Mouse (Mus musculus): Measurements from ENCODE around the gene Pgam1. TPM values are rescaled to one million over a fixed set of nuclear protein-coding genes. Genes with fewer than 3 reads are reported as not detected.
"Not testable (repeated sequence)": the region's sequence is repeated elsewhere in the genome, so short reads cannot be mapped to it uniquely, and the experiment has no call there.

Pgam1 gene
- polyA plus RNA-seq, 1 experiment from 2014 or later, result 619 TPM

DNA sequence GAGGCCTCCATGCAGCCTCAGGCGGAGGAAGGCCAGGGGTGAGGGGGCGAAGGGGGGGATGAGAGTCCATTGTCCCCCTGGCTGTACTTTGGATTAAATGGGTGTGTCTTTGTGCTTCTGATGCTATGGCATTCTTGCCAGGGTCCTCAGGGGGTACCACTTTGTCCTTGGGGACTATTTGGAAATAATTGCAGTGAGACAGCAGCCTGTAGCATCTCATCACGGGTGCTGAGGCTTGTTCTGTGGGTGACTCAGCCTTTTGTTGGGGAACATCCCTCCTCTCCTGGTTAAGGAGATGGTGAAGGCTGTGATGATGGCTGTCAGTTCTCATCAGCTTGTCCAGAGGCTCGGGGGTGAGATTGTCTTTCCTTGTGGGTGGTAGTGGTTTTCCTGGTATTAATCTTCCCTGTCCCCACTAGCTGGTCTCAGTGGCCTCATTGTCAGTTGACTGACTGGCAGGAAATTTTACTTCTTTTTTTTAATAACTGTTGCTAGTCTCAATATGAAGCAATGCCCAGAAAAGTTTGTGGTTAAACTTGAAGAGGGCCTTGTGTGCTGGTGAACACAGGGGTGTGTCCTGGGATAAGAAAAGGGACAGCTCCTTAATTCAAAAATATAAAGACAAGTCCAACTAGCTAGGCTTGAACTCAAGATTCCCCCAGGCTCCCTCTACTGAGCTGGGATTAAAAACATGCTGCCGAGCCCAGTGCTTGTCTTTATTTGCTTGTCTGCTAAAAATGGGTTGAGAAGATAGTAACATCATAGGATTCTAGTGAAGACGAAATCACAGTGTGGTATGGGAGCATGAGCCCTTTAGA lies 2.3 kb downstream of the Pgam1 start:
- Histone ChIP-seq H3K4me3 (peak overlapping the region; percentile 87), H3K4me2 (peak overlapping the region; percentile 80), H3K36me3 (peaks cover 26% of the 10 kb centered on the region), H3K9me3 (no peaks in the 10 kb centered on the region), H3K27ac (no peak overlapping the region; the same call in 1 of the 2 replicates), H3K4me1 (peaks cover 22% of the 10 kb centered on the region), H3K9ac (peak overlapping the region; percentile 90), H3K27me3 (no peaks in the 10 kb centered on the region)
- WGBS, result 32% methylated on average over 6 of the region's 6 CpGs
- ATAC-seq (ENCODE audit: borderline replicate concordance, extremely low read depth, low FRiP score, low TSS enrichment), result no peak

- not testable (repeated sequence) for H3K9me3 ChIP-seq; H3K9ac ChIP-seq; ATAC-seq (ENCODE audit: borderline replicate concordance, extremely low read depth, low FRiP score, low TSS enrichment); H3K4me3 ChIP-seq; H3K27ac ChIP-seq; H3K27me3 ChIP-seq
- H3K36me3 ChIP-seq, result peaks cover 32% of the 10 kb centered on the region
- H3K4me2 ChIP-seq, result peak overlapping the region; percentile 80
- H3K4me1 ChIP-seq, result peaks cover 22% of the 10 kb centered on the region
Measured at GRCm38 (mm10) chr19:41914592-41914882, 2.8 kb downstream of the Pgam1 start.

GRCm38 (mm10) chr19:41915294-41915693 lies 3.6 kb downstream of the Pgam1 start:
- Histone ChIP-seq H3K9me3 (no peaks in the 10 kb centered on the region), H3K4me2 (no peak overlapping the region), H3K9ac (no peak overlapping the region), H3K4me1 (peaks cover 22% of the 10 kb centered on the region), H3K36me3 (peaks cover 38% of the 10 kb centered on the region), H3K27me3 (no peaks in the 10 kb centered on the region), H3K27ac (no peak overlapping the region), H3K4me3 (no peak overlapping the region)
- no peak for ATAC-seq (ENCODE audit: borderline replicate concordance, extremely low read depth, low FRiP score, low TSS enrichment)
- 83% methylated on average over 3 of the region's 3 CpGs for WGBS

DNA sequence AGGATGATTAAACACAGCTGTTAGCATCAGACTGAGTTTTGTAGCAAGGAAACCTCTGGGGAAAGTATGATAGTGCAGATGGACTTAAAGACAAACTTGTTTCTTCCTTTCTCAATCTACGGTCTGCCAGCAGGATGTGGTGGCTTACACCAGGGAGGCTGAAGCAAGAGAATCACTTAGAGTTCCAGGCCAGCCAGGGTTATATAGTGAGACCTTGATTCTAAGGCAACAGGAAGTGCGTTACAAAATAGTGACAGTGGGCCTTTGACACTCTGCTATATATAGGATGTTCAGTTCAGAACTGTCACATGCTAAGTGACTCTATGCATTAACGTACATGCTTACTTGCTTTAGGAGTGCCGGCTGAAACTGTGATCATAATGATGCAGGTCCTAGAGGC lies 5.1 kb downstream of the Pgam1 start:
- Histone ChIP-seq H3K27me3 (no peaks in the 10 kb centered on the region), H3K9ac (no peak overlapping the region), H3K4me3 (no peak overlapping the region), H3K9me3 (no peaks in the 10 kb centered on the region), H3K4me1 (peaks cover 19% of the 10 kb centered on the region), H3K27ac (no peak overlapping the region), H3K36me3 (peaks cover 47% of the 10 kb centered on the region), H3K4me2 (no peak overlapping the region)
- ATAC-seq (ENCODE audit: borderline replicate concordance, extremely low read depth, low FRiP score, low TSS enrichment), result no peak
- WGBS, result 81% methylated on average over 4 of the region's 4 CpGs

DNA sequence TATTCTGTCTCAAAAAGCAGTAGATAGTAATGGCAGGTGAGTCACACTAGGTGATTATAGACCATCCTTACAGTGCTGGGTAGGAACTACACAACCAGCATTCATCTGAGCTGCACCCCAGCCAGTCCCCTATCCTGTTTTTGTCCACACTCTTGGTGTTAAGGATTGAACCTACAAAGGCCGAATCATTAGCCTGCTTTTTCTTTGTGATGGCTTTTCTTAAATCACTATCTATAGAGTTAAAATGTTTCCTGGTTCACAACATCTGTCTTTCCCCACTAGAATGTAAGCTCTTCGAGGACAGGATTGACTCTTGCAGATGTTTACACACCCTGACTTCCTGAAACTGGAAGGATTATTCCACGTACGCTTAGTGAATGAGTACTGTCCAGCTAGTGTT lies 7.7 kb downstream of the Pgam1 start:
- H3K9ac ChIP-seq, result no peak overlapping the region
- no peak overlapping the region for H3K27ac ChIP-seq
- no peaks in the 10 kb centered on the region for H3K27me3 ChIP-seq
- H3K4me1 ChIP-seq, result 0 out of 2 replicates have a peak, but pooled peaks cover 3% of the 10 kb centered on the region
- H3K9me3 ChIP-seq, result no peaks in the 10 kb centered on the region
- no peak overlapping the region for H3K4me3 ChIP-seq
- peaks cover 62% of the 10 kb centered on the region for H3K36me3 ChIP-seq
- ATAC-seq (ENCODE audit: borderline replicate concordance, extremely low read depth, low FRiP score, low TSS enrichment), result no peak
- H3K4me2 ChIP-seq, result no peak overlapping the region
- WGBS, result 55% methylated on average over 4 of the region's 4 CpGs

DNA sequence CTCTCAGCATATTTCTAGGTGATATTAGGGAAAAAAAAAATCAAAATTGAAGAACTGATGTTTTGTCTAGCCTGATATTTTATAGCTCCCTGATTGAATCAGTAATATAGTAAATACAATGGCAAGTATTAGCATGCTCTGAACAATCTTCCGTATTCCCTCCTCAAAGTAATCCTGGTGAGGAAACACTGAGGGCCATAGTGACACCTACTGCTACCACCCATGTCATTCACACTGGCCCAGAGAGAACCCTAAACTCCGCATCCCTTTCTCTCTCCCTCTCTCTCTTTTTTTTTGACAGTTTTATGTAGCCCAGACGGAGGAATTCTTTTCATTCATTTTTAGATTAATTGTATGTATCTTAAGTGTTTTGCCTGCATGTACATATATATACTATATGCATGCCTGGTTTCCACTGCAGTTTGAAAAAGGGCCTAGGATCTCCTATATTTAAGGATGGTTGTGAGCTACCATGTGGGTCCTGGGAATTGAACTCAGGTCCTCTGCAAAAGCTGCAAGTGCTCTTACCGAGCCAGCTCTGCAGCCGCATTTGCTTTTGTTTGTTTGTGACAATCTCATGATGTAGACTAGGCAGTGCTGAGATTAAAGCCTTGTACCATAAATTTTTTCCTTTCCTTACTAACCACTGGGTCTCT lies 8.8 kb downstream of the Pgam1 start:
- WGBS, result 72% methylated on average over 5 of the region's 5 CpGs

GRCm38 (mm10) chr19:41932686-41933085 lies 21.0 kb downstream of the Pgam1 start:
- H3K27me3 ChIP-seq, result no peaks in the 10 kb centered on the region
- WGBS, result 0% methylated on average over 28 of the region's 28 CpGs
- peaks cover 19% of the 10 kb centered on the region for H3K4me1 ChIP-seq
- H3K9me3 ChIP-seq, result no peaks in the 10 kb centered on the region
- peaks cover 23% of the 10 kb centered on the region for H3K36me3 ChIP-seq
- ATAC-seq (ENCODE audit: borderline replicate concordance, extremely low read depth, low FRiP score, low TSS enrichment), result no peak
- peak overlapping the region; percentile 86 for H3K4me3 ChIP-seq
- peak overlapping the region; percentile 27; the same call in 1 of the 2 replicates for H3K27ac ChIP-seq
- peak overlapping the region; percentile 79 for H3K4me2 ChIP-seq
- peak overlapping the region; percentile 62 for H3K9ac ChIP-seq

More for the DNA sequence above, 8.8 kb downstream of the Pgam1 start:
- no peaks in the 10 kb centered on the region for H3K9me3 ChIP-seq
- no peak overlapping the region for H3K9ac ChIP-seq
- no peak overlapping the region for H3K4me3 ChIP-seq
- no peak overlapping the region for H3K4me2 ChIP-seq
- ATAC-seq (ENCODE audit: borderline replicate concordance, extremely low read depth, low FRiP score, low TSS enrichment), result no peak
- peaks cover 63% of the 10 kb centered on the region for H3K36me3 ChIP-seq
- no peaks in the 10 kb centered on the region for H3K4me1 ChIP-seq
- no peaks in the 10 kb centered on the region for H3K27me3 ChIP-seq
- H3K27ac ChIP-seq, result no peak overlapping the region

DNA sequence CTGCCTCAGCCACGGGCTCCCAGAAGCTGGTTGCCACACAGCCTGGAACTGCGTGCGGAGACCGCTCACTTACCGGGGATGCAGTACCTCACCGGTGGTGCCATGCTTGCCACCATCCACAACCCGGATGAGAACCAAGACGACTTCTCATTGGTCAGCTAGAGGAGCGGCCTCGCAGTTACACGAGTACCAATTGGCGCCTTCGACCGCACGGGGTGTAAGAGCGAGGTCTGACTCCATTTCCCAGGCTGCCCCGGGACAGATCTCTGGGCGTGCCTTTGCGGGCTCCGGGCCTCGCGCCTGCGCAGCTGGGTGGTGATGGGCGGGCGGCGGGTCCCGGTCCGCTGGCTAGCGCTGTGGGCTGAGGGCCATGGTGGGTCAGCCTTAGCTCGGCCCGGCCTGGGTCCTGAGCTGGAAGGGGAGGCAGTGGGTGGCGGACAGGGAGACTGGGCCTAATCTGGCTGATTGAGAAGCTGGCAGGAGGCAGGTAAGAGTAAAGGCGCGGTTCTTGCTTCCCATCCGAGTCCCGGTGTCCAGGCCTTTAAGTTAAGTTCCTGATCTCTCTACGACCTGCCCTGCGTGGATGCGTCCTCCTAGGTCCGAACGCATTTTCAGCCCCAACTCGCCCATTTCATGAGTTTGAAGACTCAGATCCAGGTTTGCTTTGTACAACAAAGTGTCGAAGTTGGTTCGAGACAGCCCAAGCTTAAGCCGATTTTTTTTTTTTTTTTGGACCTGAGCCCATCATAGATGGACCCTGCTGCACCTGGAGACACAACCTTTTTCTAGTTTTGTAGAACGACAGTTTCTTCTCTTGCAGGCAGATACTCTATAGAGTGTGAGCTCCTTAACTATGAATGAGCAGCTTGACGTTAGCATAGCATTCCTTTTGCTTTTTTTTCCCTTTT lies 21.7 kb downstream of the Pgam1 start, which contains the start of the genes Exosc1 and Zdhhc16:
Gene Exosc1 (minus strand): TSS at position 245 of the 908 bp plus-strand sequence.
Gene Zdhhc16 (plus strand): TSS at position 302 of the 908 bp plus-strand sequence.
- ATAC-seq (ENCODE audit: borderline replicate concordance, extremely low read depth, low FRiP score, low TSS enrichment), result peak; percentile 100
- Histone ChIP-seq H3K27me3 (no peaks in the 10 kb centered on the region), H3K4me3 (peak within 1 kb of the TSS; percentile 86), H3K27ac (peak within 1 kb of the TSS; percentile 27; the same call in 1 of the 2 replicates), H3K4me1 (peaks cover 19% of the 10 kb centered on the region), H3K9me3 (no peaks in the 10 kb centered on the region), H3K4me2 (peak within 1 kb of the TSS; percentile 79), H3K9ac (peak within 1 kb of the TSS; percentile 90), H3K36me3 (peaks cover 25% of the 10 kb centered on the region)
- under 1% methylated on average over 47 of the region's 47 CpGs for WGBS

- peak overlapping the region; percentile 90 for H3K9ac ChIP-seq
- WGBS, result 25% methylated on average over 6 of the region's 6 CpGs
- peaks cover 19% of the 10 kb centered on the region for H3K4me1 ChIP-seq
- H3K9me3 ChIP-seq, result no peaks in the 10 kb centered on the region
- H3K4me2 ChIP-seq, result peak overlapping the region; percentile 74
- no peak for ATAC-seq (ENCODE audit: borderline replicate concordance, extremely low read depth, low FRiP score, low TSS enrichment)
- H3K36me3 ChIP-seq, result peaks cover 25% of the 10 kb centered on the region
- no peaks in the 10 kb centered on the region for H3K27me3 ChIP-seq
- H3K4me3 ChIP-seq, result peak overlapping the region; percentile 86
- no peak overlapping the region for H3K27ac ChIP-seq
Measured at GRCm38 (mm10) chr19:41934124-41934523, 22.4 kb downstream of the Pgam1 start.

GRCm38 (mm10) chr19:41935921-41936320 lies 24.2 kb downstream of the Pgam1 start:
- H3K27ac ChIP-seq, result no peak overlapping the region
- H3K9me3 ChIP-seq, result no peaks in the 10 kb centered on the region
- no peak for ATAC-seq (ENCODE audit: borderline replicate concordance, extremely low read depth, low FRiP score, low TSS enrichment)
- no peak overlapping the region for H3K9ac ChIP-seq
- no peaks in the 10 kb centered on the region for H3K27me3 ChIP-seq
- H3K36me3 ChIP-seq, result peaks cover 36% of the 10 kb centered on the region
- H3K4me1 ChIP-seq, result peaks cover 19% of the 10 kb centered on the region
- no peak overlapping the region for H3K4me3 ChIP-seq
- WGBS, result 62% methylated on average over 1 of the region's 1 CpGs
- no peak overlapping the region for H3K4me2 ChIP-seq

DNA sequence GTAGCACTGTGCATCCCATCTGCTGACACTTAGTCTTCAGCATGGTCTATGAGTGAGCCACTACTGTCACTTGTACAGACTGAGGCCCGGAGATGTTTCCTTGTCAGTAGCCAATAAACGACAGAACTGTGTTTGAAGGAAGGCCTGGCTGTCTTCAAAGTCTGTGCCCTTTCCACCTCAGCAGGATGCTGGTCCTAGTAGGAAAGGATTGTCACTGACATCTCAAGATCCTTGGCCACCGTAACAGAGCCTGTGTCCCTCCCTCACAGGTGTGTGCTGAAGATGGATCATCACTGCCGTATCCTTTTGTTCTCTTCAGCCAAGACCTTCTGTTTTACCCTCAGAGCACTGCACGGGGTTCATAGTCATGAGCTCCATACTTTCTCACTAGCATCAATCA lies 26.8 kb downstream of the Pgam1 start:
- peaks cover 56% of the 10 kb centered on the region for H3K36me3 ChIP-seq
- WGBS, result 85% methylated on average over 5 of the region's 5 CpGs

More for the DNA sequence above, 26.8 kb downstream of the Pgam1 start:
- Histone ChIP-seq H3K9ac (no peak overlapping the region), H3K4me1 (peaks cover 9% of the 10 kb centered on the region), H3K27me3 (no peaks in the 10 kb centered on the region), H3K9me3 (no peaks in the 10 kb centered on the region), H3K4me2 (no peak overlapping the region), H3K27ac (no peak overlapping the region), H3K4me3 (no peak overlapping the region)
- no peak for ATAC-seq (ENCODE audit: borderline replicate concordance, extremely low read depth, low FRiP score, low TSS enrichment)

Measured in lung, embryonic 15.5 days (tissue).